27 mouse cellular contexts compared by ENCODE assay signal in genomic region chr2:132870286-132870685, GRCm38 (mm10). TPM values are rescaled to one million over a fixed set of nuclear protein-coding genes. Genes with fewer than 3 reads are reported as not detected.
DNase-seq lines count a peak whose midpoint lies in the region; ATAC-seq and TF ChIP-seq lines count a peak whose summit lies in the region.
"Had no signal": no experiment of that assay in that cellular context is flagged by ENCODE, and none has a peak within 500 bp of the region (broad histone marks: within the 10 kb centered on the region; RNA-seq: fewer than 3 reads in every experiment).

No protein-coding gene starts in this region.

- no peak for TF ChIP-seq POLR2A in heart, adult 2 months (IDR thresholded peaks at IDR 0.05; ENCODE audit: insufficient read depth, low read depth, low read length)

- H3K27ac ChIP-seq in hindbrain, embryonic 15.5 days (replicated peaks): no peak overlapping the region
- no peak overlapping the region for H3K27ac ChIP-seq in hindbrain, embryonic 10.5 days
- no peak overlapping the region for H3K27ac ChIP-seq in stomach, embryonic 14.5 days (ENCODE audit: low read length)
- H3K27ac ChIP-seq in stomach, postnatal 0 days (replicated peaks): no peak overlapping the region
- H3K27ac ChIP-seq in heart, adult 2 months: no peak overlapping the region
- H3K27ac ChIP-seq: embryonic facial prominence, embryonic 12.5 days; embryonic facial prominence, embryonic 15.5 days; gastrocnemius, adult 2 months; heart, embryonic 15.5 days; hindbrain, embryonic 14.5 days had no signal

- no peaks in the 10 kb centered on the region for H3K9me3 ChIP-seq in hindbrain, embryonic 15.5 days
- no peaks in the 10 kb centered on the region for H3K9me3 ChIP-seq in hindbrain, embryonic 10.5 days
- no peaks in the 10 kb centered on the region for H3K9me3 ChIP-seq in stomach, embryonic 14.5 days (ENCODE audit: control insufficient read depth, low read depth, low read length)
- H3K9me3 ChIP-seq in stomach, postnatal 0 days (ENCODE audit: control insufficient read depth, low read length): no peaks in the 10 kb centered on the region
- H3K9me3 ChIP-seq: embryonic facial prominence, embryonic 12.5 days; embryonic facial prominence, embryonic 15.5 days; G1E; heart, embryonic 12.5 days; heart, embryonic 15.5 days had no signal

- 0 out of 2 replicates have a peak, but pooled peaks have one; percentile 3 for ATAC-seq in hindbrain, embryonic 15.5 days (ENCODE audit: low FRiP score, low read depth)
- peak; percentile 28; the same call in 1 of the 2 replicates for ATAC-seq in stomach, embryonic 14.5 days (ENCODE audit: insufficient number of reproducible peaks, insufficient read depth, low FRiP score, low read depth)
- ATAC-seq in stomach, postnatal 0 days (ENCODE audit: low FRiP score, low TSS enrichment): no peak
- ATAC-seq: forebrain, embryonic 14.5 days; forebrain, postnatal 0 days; intestine, postnatal 0 days; Patski had no signal

- TF ChIP-seq CTCF in stomach, postnatal 0 days (IDR thresholded peaks at IDR 0.05; ENCODE audit: low read depth): no peak
- no peak for TF ChIP-seq CTCF in heart, adult 2 months (IDR thresholded peaks at IDR 0.05)

- H3K79me2 ChIP-seq in heart, adult 2 months (replicated peaks; ENCODE audit: control insufficient read depth, insufficient read depth, low read length): no peaks in the 10 kb centered on the region

- DNase-seq in adrenal gland, adult (ENCODE audit: inconsistent age in 2 of 2, low spot score in 1 of 2): peak; percentile 55 to 81
- no peak for DNase-seq in adrenal gland, postnatal 25 days
- DNase-seq in hindbrain, embryonic 10.5 days (ENCODE audit: low spot score): no peak
- no peak for DNase-seq in stomach, postnatal 0 days (ENCODE audit: low spot score)
- no peak for DNase-seq in heart, adult 2 months
- no peak for DNase-seq in B cell, adult 2 months
- DNase-seq: cerebellum, adult 11 months; cerebellum, adult 2 months; cerebellum, adult 9-11 months; forebrain, postnatal 0 days; gastrocnemius, postnatal 14 days; heart, postnatal 10 days; heart, postnatal 36 days had no signal

- intact Hi-C loops in heart, adult 2 months (cut with DNase I): no loop called here

- WGBS in hindbrain, embryonic 15.5 days: 87% methylated on average over 4 of the region's 4 CpGs
- WGBS in hindbrain, embryonic 10.5 days: 78% methylated on average over 4 of the region's 4 CpGs
- WGBS in stomach, embryonic 14.5 days: 73% methylated on average over 4 of the region's 4 CpGs
- 69% methylated on average over 4 of the region's 4 CpGs for WGBS in stomach, postnatal 0 days
- WGBS in heart, adult 2 months: 76% methylated on average over 4 of the region's 4 CpGs

- no peaks in the 10 kb centered on the region for H3K27me3 ChIP-seq in hindbrain, embryonic 15.5 days
- H3K27me3 ChIP-seq in hindbrain, embryonic 10.5 days (ENCODE audit: insufficient read depth, poor library complexity, severe bottlenecking): no peaks in the 10 kb centered on the region
- no peaks in the 10 kb centered on the region for H3K27me3 ChIP-seq in stomach, embryonic 14.5 days (ENCODE audit: control insufficient read depth, insufficient read depth, low read length)
- H3K27me3 ChIP-seq in stomach, postnatal 0 days (ENCODE audit: control insufficient read depth, insufficient read depth, low read length): no peaks in the 10 kb centered on the region
- no peaks in the 10 kb centered on the region for H3K27me3 ChIP-seq in heart, adult 2 months (ENCODE audit: control insufficient read depth, insufficient read depth, low read length)
- H3K27me3 ChIP-seq: embryonic facial prominence, embryonic 12.5 days; embryonic facial prominence, embryonic 15.5 days; heart, embryonic 12.5 days; heart, embryonic 15.5 days; Patski had no signal

- TF ChIP-seq EP300 in stomach, postnatal 0 days (optimal IDR thresholded peaks at IDR 0.05): no peak
- TF ChIP-seq EP300 in heart, adult 2 months (IDR thresholded peaks at IDR 0.05; ENCODE audit: insufficient read depth, low read depth, low read length): no peak

- H3K4me1 ChIP-seq in hindbrain, embryonic 15.5 days (replicated peaks): no peaks in the 10 kb centered on the region
- H3K4me1 ChIP-seq in hindbrain, embryonic 10.5 days (replicated peaks): no peaks in the 10 kb centered on the region
- no peaks in the 10 kb centered on the region for H3K4me1 ChIP-seq in stomach, embryonic 14.5 days (ENCODE audit: control insufficient read depth, insufficient read depth, low read length)
- H3K4me1 ChIP-seq in stomach, postnatal 0 days (replicated peaks; ENCODE audit: control insufficient read depth, insufficient read depth): no peaks in the 10 kb centered on the region
- H3K4me1 ChIP-seq in heart, adult 2 months (ENCODE audit: control insufficient read depth, insufficient read depth, low read length): no peaks in the 10 kb centered on the region
- H3K4me1 ChIP-seq: embryonic facial prominence, embryonic 12.5 days; embryonic facial prominence, embryonic 15.5 days; heart, embryonic 12.5 days; heart, embryonic 15.5 days had no signal

- peaks cover 10% of the 10 kb centered on the region for H3K36me3 ChIP-seq in hindbrain, embryonic 15.5 days
- H3K36me3 ChIP-seq in hindbrain, embryonic 10.5 days: peaks cover 16% of the 10 kb centered on the region
- H3K36me3 ChIP-seq in stomach, embryonic 14.5 days (ENCODE audit: control insufficient read depth, insufficient read depth, low read length): peaks cover 12% of the 10 kb centered on the region; the same call in 1 of the 2 replicates
- no peaks in the 10 kb centered on the region for H3K36me3 ChIP-seq in stomach, postnatal 0 days (ENCODE audit: control insufficient read depth, insufficient read depth, low read length)
- no peaks in the 10 kb centered on the region; the same call in 1 of the 2 replicates for H3K36me3 ChIP-seq in heart, adult 2 months (ENCODE audit: control insufficient read depth, insufficient read depth, low read length)

- no peak overlapping the region for H3K4me3 ChIP-seq in hindbrain, embryonic 15.5 days
- no peak overlapping the region for H3K4me3 ChIP-seq in hindbrain, embryonic 10.5 days
- H3K4me3 ChIP-seq in stomach, embryonic 14.5 days (ENCODE audit: low read depth, low read length): no peak overlapping the region
- no peak overlapping the region for H3K4me3 ChIP-seq in stomach, postnatal 0 days (ENCODE audit: low read depth, low read length)
- no peak overlapping the region for H3K4me3 ChIP-seq in heart, adult 2 months
- H3K4me3 ChIP-seq: embryonic facial prominence, embryonic 12.5 days; embryonic facial prominence, embryonic 15.5 days; gastrocnemius, adult 2 months; heart, embryonic 12.5 days; heart, embryonic 15.5 days had no signal

- H3K4me2 ChIP-seq in hindbrain, embryonic 15.5 days: no peak overlapping the region
- no peak overlapping the region for H3K4me2 ChIP-seq in stomach, embryonic 14.5 days (replicated peaks; ENCODE audit: low read depth, low read length)
- no peak overlapping the region for H3K4me2 ChIP-seq in stomach, postnatal 0 days (replicated peaks; ENCODE audit: low read depth)
- H3K4me2 ChIP-seq: embryonic facial prominence, embryonic 12.5 days; embryonic facial prominence, embryonic 15.5 days; heart, embryonic 12.5 days; heart, embryonic 15.5 days; hindbrain, embryonic 14.5 days had no signal

- no peak overlapping the region for H3K9ac ChIP-seq in hindbrain, embryonic 15.5 days
- no peak overlapping the region for H3K9ac ChIP-seq in stomach, embryonic 14.5 days (replicated peaks; ENCODE audit: low read depth, low read length)
- no peak overlapping the region for H3K9ac ChIP-seq in stomach, postnatal 0 days (ENCODE audit: low read length)
- H3K9ac ChIP-seq in heart, adult 2 months (ENCODE audit: low read depth, low read length): no peak overlapping the region
- H3K9ac ChIP-seq: embryonic facial prominence, embryonic 12.5 days; embryonic facial prominence, embryonic 15.5 days; forebrain, postnatal 0 days; heart, embryonic 12.5 days; heart, embryonic 15.5 days; hindbrain, embryonic 14.5 days had no signal

RNA-seq across cellular contexts. Expression of gene Lrrn4, which starts 10.4 kb away (rescaled TPM):
- total RNA-seq in adrenal gland, postnatal 25 days (2021): 1.6 and 2.2 TPM in 2 replicates
- 0.49 and 0.69 TPM in 2 replicates for polyA plus RNA-seq in hindbrain, embryonic 15.5 days (2015; fragmentation: Nextera tagmentation; extraction: Ambion mirVana)
- 0.31 and 0.45 TPM in 2 replicates for polyA plus RNA-seq in hindbrain, embryonic 10.5 days (2016; fragmentation: Nextera tagmentation; extraction: Ambion mirVana)
- 9.3 and 11.3 TPM in 2 replicates for polyA plus RNA-seq in stomach, embryonic 14.5 days (2014; fragmentation: Nextera tagmentation; extraction: Ambion mirVana)
- polyA plus RNA-seq in stomach, postnatal 0 days (2015; fragmentation: Nextera tagmentation; extraction: Ambion mirVana): 5.9 and 8.5 TPM in 2 replicates
- total RNA-seq in heart, adult 2 months (2021): 1 to 10 TPM; 4.8 to 5.9 TPM
- 9.8 and 11.1 TPM in 2 replicates for polyA plus RNA-seq in heart, adult 2 months (2012; rRNA removed)
- total RNA-seq: CH12.LX; gastrocnemius, adult 2 months; gastrocnemius, postnatal 14 days had no signal
- polyA plus RNA-seq: forebrain, embryonic 14.5 days; G1E; hindbrain, embryonic 11.5 days; Patski had no signal

RNA-seq across cellular contexts. Expression of gene Crls1, which starts 23.8 kb away (rescaled TPM):
- 81.5 and 97.2 TPM in 2 replicates for total RNA-seq in adrenal gland, postnatal 25 days (2021)
- 19.3 and 20.8 TPM in 2 replicates for polyA plus RNA-seq in hindbrain, embryonic 15.5 days (2015; fragmentation: Nextera tagmentation; extraction: Ambion mirVana)
- polyA plus RNA-seq in hindbrain, embryonic 10.5 days (2016; fragmentation: Nextera tagmentation; extraction: Ambion mirVana): 8.5 and 8.7 TPM in 2 replicates
- 14.0 and 15.9 TPM in 2 replicates for polyA plus RNA-seq in stomach, embryonic 14.5 days (2014; fragmentation: Nextera tagmentation; extraction: Ambion mirVana)
- 24.3 and 27.8 TPM in 2 replicates for polyA plus RNA-seq in stomach, postnatal 0 days (2015; fragmentation: Nextera tagmentation; extraction: Ambion mirVana)
- 10 to 100 TPM; 19.5 to 20.1 TPM for total RNA-seq in heart, adult 2 months (2021)
- 21.9 and 36.0 TPM in 2 replicates for polyA plus RNA-seq in heart, adult 2 months (2012; rRNA removed)

RNA-seq across cellular contexts. Expression of gene Mcm8, which starts 54.3 kb away (rescaled TPM):
- 5.8 and 6.6 TPM in 2 replicates for total RNA-seq in adrenal gland, postnatal 25 days (2021)
- polyA plus RNA-seq in hindbrain, embryonic 15.5 days (2015; fragmentation: Nextera tagmentation; extraction: Ambion mirVana): 5.1 and 6.1 TPM in 2 replicates
- 19.8 and 30.9 TPM in 2 replicates for polyA plus RNA-seq in hindbrain, embryonic 10.5 days (2016; fragmentation: Nextera tagmentation; extraction: Ambion mirVana)
- 13.7 and 17.2 TPM in 2 replicates for polyA plus RNA-seq in stomach, embryonic 14.5 days (2014; fragmentation: Nextera tagmentation; extraction: Ambion mirVana)
- polyA plus RNA-seq in stomach, postnatal 0 days (2015; fragmentation: Nextera tagmentation; extraction: Ambion mirVana): 3.5 and 3.6 TPM in 2 replicates
- total RNA-seq in heart, adult 2 months (2021): 1 to 10 TPM; 2.7 to 2.8 TPM
- polyA plus RNA-seq in heart, adult 2 months (2012; rRNA removed): 0.82 and 2.0 TPM in 2 replicates

RNA-seq across cellular contexts. Expression of gene Trmt6, which starts 54.4 kb away (rescaled TPM):
- total RNA-seq in adrenal gland, postnatal 25 days (2021): 21.9 and 25.3 TPM in 2 replicates
- polyA plus RNA-seq in hindbrain, embryonic 15.5 days (2015; fragmentation: Nextera tagmentation; extraction: Ambion mirVana): 18.5 and 18.8 TPM in 2 replicates
- 31.7 and 37.2 TPM in 2 replicates for polyA plus RNA-seq in hindbrain, embryonic 10.5 days (2016; fragmentation: Nextera tagmentation; extraction: Ambion mirVana)
- 29.6 and 33.4 TPM in 2 replicates for polyA plus RNA-seq in stomach, embryonic 14.5 days (2014; fragmentation: Nextera tagmentation; extraction: Ambion mirVana)
- polyA plus RNA-seq in stomach, postnatal 0 days (2015; fragmentation: Nextera tagmentation; extraction: Ambion mirVana): 26.8 and 37.5 TPM in 2 replicates
- 1 to 10 TPM; 5.2 to 6.7 TPM for total RNA-seq in heart, adult 2 months (2021)
- 1.9 and 5.0 TPM in 2 replicates for polyA plus RNA-seq in heart, adult 2 months (2012; rRNA removed)

Comparison
In these comparisons a context has a peak if more than half of its experiments do, and no peak if none do; other contexts are left out.
1. DNase-seq: peak in adrenal gland, adult (2 of 2); none in adrenal gland, postnatal 25 days (single experiment), hindbrain, embryonic 10.5 days (single experiment), stomach, postnatal 0 days (single experiment), heart, adult 2 months (0 of 2) and B cell, adult 2 months (0 of 2).